Mouse (Mus musculus): ENCODE results near the gene Mrps14. TPM values are rescaled to one million over a fixed set of nuclear protein-coding genes. Genes with fewer than 3 reads are reported as not detected.

Gene Mrps14
- polyA plus RNA-seq (2016; fragmentation: Nextera tagmentation; extraction: Ambion mirVana), result 177 and 199 TPM in 2 replicates

DNA sequence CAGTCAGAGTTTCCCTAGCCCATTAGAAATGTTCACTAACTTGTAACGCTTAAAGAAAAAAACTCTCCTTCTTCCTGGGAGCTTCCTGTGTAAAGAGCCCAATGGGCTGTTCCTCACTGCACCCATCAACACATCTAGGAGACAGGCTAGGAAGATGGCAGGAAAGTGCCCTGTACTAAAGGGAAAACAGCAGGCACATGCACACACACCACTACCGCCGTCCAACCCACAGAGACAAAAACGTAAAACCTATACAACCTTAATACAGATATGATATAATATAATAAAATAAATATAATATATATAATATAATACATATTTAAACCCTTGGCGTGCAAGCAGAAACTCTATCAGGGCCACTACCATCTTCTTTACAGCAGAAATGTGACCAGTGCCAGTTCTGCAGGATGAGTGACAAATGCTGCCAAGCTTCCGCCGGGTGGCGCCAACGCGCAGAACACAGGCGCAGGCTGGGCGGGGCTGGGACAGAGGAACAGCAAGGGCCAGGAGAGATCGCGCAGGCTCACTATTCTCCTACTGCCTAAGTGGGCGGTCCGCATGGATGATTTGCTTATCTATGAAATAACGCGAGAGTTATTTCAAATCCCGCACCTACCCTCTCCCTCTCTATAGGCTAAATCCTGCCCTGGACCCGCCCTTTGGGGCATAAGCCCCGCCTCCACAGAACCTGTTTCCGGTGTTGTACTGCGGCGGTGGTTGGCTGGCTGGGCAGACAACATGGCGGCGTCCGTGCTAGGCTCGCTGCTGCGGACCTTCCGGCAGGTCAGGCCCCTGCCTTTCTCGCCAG lies at the start of gene Mrps14:
Gene Mrps14 (plus strand): TSS at position 687 of the 808 bp plus-strand sequence.
- no peak within 1 kb of the TSS for H3K27ac ChIP-seq
- H3K27me3 ChIP-seq (replicated peaks), result no peaks in the 10 kb centered on the region
- peaks cover 14% of the 10 kb centered on the region for H3K36me3 ChIP-seq
- H3K4me3 ChIP-seq, result peak within 1 kb of the TSS; percentile 77
- ATAC-seq (ENCODE audit: low FRiP score, low read depth), result peak; percentile 100
- 7% methylated on average over 31 of the region's 31 CpGs for WGBS
- peaks cover 4% of the 10 kb centered on the region for H3K4me1 ChIP-seq
- H3K9me3 ChIP-seq, result no peaks in the 10 kb centered on the region
- peak within 1 kb of the TSS; percentile 80 for H3K9ac ChIP-seq
- peak within 1 kb of the TSS; percentile 79 for H3K4me2 ChIP-seq (replicated peaks)

DNA sequence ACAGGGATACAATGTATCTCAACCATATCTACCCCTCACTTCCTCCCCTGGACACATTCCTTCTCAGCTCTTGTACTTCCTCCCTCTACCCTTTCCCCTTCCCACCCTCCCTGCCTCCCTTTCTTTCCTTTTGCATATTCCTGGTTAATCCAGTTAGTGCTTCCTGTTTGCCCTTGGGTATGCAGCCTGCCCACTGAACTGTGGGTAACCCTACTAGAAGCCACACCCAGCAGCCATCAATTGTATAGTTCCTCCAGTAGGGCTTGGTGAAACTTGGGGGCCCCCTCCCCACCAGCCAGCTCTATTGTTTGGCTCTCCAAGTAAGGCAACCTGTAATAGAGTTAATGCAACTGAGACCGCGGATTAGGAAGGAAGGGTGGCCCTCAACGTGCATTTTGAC lies 49.4 kb upstream of the Mrps14 start:
- H3K4me1 ChIP-seq, result peaks cover 4% of the 10 kb centered on the region; the same call in 1 of the 2 replicates
- no peak overlapping the region for H3K27ac ChIP-seq
- no peak overlapping the region for H3K9ac ChIP-seq
- no peaks in the 10 kb centered on the region for H3K36me3 ChIP-seq
- H3K9me3 ChIP-seq, result no peaks in the 10 kb centered on the region
- H3K4me3 ChIP-seq, result no peak overlapping the region
- H3K27me3 ChIP-seq (replicated peaks), result no peaks in the 10 kb centered on the region
- WGBS, result 81% methylated on average over 3 of the region's 3 CpGs
- no peak overlapping the region for H3K4me2 ChIP-seq (replicated peaks)
- no peak for ATAC-seq (ENCODE audit: low FRiP score, low read depth)

DNA sequence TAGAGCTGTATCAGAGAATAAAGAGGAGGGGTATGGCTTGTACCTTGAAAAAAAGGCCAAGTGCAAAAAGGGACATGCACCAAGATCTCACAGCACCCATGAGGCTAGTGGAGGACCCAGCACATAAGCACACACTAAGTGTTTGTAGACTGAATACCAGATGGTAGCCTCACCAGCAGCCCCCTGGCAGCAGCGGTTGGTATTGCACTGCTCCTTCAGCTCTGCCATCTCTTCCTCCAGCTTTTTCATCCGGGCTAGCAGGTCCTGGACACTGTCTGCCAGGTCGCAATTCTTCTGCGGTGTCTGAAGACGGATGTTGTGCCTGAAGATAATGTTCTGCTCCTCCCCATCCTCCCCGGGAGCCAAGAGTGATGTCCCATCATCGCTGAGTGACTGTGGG lies 47.7 kb upstream of the Mrps14 start:
- H3K27me3 ChIP-seq (replicated peaks), result no peaks in the 10 kb centered on the region
- WGBS, result 90% methylated on average over 7 of the region's 7 CpGs
- ATAC-seq (ENCODE audit: low FRiP score, low read depth), result no peak

DNA sequence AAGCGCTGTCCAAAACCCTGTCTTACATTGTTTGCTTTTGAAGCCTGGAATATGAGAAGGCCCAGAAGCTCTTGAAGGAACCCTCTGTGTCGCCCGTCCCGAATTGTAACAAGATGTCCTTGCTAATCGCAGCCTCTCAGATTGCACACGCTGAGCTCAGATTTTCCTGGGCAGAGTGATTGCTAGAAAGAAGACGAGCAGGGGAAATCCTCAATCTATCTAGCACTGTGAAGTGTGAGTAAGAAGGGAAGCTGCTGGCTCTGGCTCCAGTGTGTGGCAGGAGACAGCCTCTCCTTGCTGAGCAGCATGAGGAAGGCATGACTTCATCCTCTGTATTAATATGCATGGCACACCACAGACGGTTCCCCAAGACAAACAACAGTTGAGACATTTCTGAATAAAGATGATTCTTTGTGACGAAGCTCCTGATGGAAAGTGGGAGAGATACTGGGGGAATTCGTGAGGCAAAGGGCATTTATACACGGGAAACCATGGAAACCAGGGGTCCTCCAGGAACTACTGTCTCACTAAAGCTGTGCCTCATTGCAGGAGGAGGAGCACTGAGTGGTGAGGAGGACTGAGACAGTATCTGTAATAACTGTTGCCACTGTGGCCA lies 45.6 kb upstream of the Mrps14 start:
- WGBS, result 72% methylated on average over 11 of the region's 11 CpGs
- no peak overlapping the region for H3K27ac ChIP-seq

More for the DNA sequence above, 47.7 kb upstream of the Mrps14 start:
- H3K36me3 ChIP-seq, result no peaks in the 10 kb centered on the region
- no peak overlapping the region for H3K27ac ChIP-seq
- peaks cover 4% of the 10 kb centered on the region; the same call in 1 of the 2 replicates for H3K4me1 ChIP-seq
- no peak overlapping the region for H3K9ac ChIP-seq
- H3K4me2 ChIP-seq (replicated peaks), result no peak overlapping the region
- H3K4me3 ChIP-seq, result no peak overlapping the region
- no peaks in the 10 kb centered on the region for H3K9me3 ChIP-seq

DNA sequence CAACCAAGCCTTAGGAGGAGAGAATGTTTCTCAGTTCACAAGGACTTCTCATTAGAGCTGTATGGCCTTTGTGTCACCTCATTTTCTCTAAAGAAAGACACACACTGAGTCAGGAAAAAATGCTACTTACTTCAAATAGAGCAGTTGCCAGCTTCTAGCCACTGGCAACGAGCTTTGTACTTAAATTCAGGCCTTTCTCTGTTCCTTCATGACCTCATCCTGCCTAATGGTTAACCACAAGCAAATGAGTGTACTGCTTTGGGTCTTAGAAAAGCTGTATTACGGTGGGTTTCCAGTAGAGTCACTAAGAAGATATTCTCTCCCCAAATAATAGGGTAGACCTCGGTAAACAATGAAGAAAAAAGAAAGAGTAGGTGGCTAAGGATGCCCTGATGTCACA lies 44.3 kb upstream of the Mrps14 start:
- peaks cover 4% of the 10 kb centered on the region; the same call in 1 of the 2 replicates for H3K4me1 ChIP-seq
- no peaks in the 10 kb centered on the region for H3K27me3 ChIP-seq (replicated peaks)
- H3K9me3 ChIP-seq, result no peaks in the 10 kb centered on the region
- 69% methylated on average over 3 of the region's 3 CpGs for WGBS
- H3K4me2 ChIP-seq (replicated peaks), result no peak overlapping the region
- H3K9ac ChIP-seq, result no peak overlapping the region
- no peak for ATAC-seq (ENCODE audit: low FRiP score, low read depth)
- no peak overlapping the region for H3K27ac ChIP-seq
- no peaks in the 10 kb centered on the region for H3K36me3 ChIP-seq
- no peak overlapping the region for H3K4me3 ChIP-seq

More for the DNA sequence above, 45.6 kb upstream of the Mrps14 start:
- no peak overlapping the region for H3K9ac ChIP-seq
- H3K4me3 ChIP-seq, result no peak overlapping the region
- no peaks in the 10 kb centered on the region for H3K36me3 ChIP-seq
- H3K4me2 ChIP-seq (replicated peaks), result no peak overlapping the region
- no peaks in the 10 kb centered on the region for H3K27me3 ChIP-seq (replicated peaks)
- ATAC-seq (ENCODE audit: low FRiP score, low read depth), result no peak
- H3K9me3 ChIP-seq, result no peaks in the 10 kb centered on the region
- peaks cover 4% of the 10 kb centered on the region; the same call in 1 of the 2 replicates for H3K4me1 ChIP-seq

DNA sequence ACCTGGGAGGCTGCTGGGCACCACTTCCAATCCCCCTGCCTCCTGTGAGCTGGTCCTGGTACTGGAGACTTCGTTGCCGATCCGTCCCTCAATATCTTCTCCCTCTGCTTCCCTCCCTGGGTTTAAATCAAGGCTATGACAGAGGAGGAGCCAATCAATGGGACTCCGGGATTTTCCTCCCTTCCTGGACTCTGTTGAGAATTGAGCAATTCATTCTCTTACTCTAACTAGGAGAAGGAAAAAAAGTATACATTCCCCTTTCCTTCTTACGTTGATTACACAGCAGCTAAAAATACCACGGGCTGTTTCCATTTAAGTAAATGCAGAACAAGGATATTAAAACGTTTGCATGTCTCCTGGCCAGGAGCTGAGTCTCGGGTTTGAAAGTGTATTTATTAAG lies 41.5 kb upstream of the Mrps14 start, which contains the start of gene Tnn:
Gene Tnn (minus strand): TSS at position 101 of the 400 bp plus-strand sequence.
- no peak within 1 kb of the TSS for H3K4me2 ChIP-seq (replicated peaks)
- H3K27me3 ChIP-seq (replicated peaks), result no peaks in the 10 kb centered on the region
- H3K9ac ChIP-seq, result no peak within 1 kb of the TSS
- no peak for ATAC-seq (ENCODE audit: low FRiP score, low read depth)
- H3K4me3 ChIP-seq, result no peak within 1 kb of the TSS
- 78% methylated on average over 8 of the region's 8 CpGs for WGBS
- H3K27ac ChIP-seq, result no peak within 1 kb of the TSS
- H3K9me3 ChIP-seq, result no peaks in the 10 kb centered on the region
- H3K36me3 ChIP-seq, result no peaks in the 10 kb centered on the region
- peaks cover 4% of the 10 kb centered on the region; the same call in 1 of the 2 replicates for H3K4me1 ChIP-seq

DNA sequence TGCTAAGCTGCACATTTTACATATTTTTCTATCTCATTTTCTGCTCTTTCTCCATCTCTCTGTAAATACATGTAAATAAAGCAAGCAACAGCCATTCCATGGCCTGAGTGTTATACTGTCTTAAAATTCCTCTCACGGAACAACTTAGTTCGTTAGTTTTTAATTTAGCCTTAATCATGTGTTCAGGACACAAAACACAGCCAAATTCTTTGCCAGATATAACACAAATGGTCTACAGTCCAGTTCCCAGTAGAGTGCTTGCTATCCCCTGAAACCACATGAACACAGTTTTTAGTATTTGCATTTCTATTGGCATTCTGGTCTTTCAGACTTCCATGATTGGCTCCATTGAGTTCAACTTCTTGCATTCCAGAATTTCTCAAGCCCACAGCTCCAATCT lies 36.8 kb upstream of the Mrps14 start:
- Histone ChIP-seq H3K4me2 (replicated peaks) (no peak overlapping the region), H3K4me1 (no peaks in the 10 kb centered on the region), H3K36me3 (no peaks in the 10 kb centered on the region), H3K27ac (no peak overlapping the region), H3K27me3 (replicated peaks) (no peaks in the 10 kb centered on the region), H3K9ac (no peak overlapping the region), H3K4me3 (no peak overlapping the region), H3K9me3 (no peaks in the 10 kb centered on the region)
- 92% methylated on average over 2 of the region's 2 CpGs for WGBS
- ATAC-seq (ENCODE audit: low FRiP score, low read depth), result no peak

DNA sequence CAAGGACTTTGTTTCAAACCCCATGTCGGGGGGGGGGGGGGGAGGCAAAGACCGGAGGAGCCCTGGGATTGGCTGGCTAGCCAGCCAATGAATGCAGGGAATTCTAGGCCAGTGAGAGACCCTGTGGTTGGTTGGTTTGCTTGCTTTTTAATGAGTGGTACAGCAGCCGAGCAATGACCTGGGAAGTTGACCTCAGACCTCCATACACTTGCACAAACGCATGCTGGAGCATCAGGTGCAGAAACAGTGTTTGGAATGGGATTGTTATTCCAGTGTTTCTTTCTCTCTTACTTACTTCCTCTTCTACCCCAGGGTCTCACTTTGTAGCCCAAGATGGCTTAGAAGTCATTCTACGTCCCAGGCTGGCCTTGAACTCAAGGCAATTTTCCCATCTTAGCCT lies 28.4 kb upstream of the Mrps14 start:
- H3K4me3 ChIP-seq, result no peak overlapping the region
- H3K9me3 ChIP-seq, result no peaks in the 10 kb centered on the region
- no peak overlapping the region for H3K9ac ChIP-seq
- no peaks in the 10 kb centered on the region for H3K36me3 ChIP-seq
- no peak for ATAC-seq (ENCODE audit: low FRiP score, low read depth)
- no peak overlapping the region for H3K4me2 ChIP-seq (replicated peaks)
- H3K4me1 ChIP-seq, result no peaks in the 10 kb centered on the region
- WGBS, result 68% methylated on average over 3 of the region's 5 CpGs
- no peaks in the 10 kb centered on the region for H3K27me3 ChIP-seq (replicated peaks)
- H3K27ac ChIP-seq, result no peak overlapping the region

DNA sequence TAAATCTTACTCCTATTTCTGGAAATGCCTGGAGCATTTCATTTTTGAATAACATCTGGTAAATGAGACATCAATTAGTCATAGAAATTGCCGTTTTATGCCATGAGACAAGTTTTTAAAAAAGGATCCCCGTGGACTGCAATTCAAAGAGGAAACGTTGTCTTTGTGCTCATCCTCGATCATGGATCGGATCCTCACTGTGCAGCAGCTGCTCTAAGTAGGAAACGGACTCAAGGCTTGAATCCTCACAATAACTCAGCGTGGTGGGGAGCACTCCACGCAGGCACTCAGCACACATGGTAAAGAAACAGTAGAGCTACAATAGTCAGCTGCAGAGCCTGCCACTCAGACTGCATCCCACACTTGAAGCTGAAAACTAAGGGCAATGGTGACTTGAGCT lies 18.1 kb upstream of the Mrps14 start:
- WGBS, result 66% methylated on average over 8 of the region's 8 CpGs
- no peak overlapping the region for H3K4me3 ChIP-seq

DNA sequence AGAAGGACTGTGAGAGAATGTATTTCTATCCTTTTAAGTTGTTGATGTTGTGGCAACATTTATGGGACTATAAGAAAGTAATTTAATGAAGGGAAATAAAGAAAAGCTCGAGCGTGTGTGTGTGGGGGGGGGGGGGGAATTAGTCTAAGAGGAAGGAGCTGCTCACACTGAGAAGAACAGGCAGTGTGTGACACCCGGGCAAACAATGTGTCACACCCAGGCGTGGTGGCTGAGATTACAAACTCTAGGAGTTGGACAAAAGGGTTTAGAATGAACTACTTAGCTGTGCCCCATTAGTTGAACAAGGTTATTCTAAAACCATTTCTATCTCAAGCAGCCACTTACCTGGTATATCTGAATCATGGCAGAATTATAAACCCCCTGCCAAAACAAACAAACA lies 13.8 kb upstream of the Mrps14 start:
- no peak overlapping the region for H3K4me3 ChIP-seq
- WGBS, result 74% methylated on average over 4 of the region's 4 CpGs
- ATAC-seq (ENCODE audit: low FRiP score, low read depth), result no peak
- no peak overlapping the region for H3K9ac ChIP-seq
- no peaks in the 10 kb centered on the region for H3K36me3 ChIP-seq
- no peaks in the 10 kb centered on the region for H3K9me3 ChIP-seq
- no peak overlapping the region for H3K4me2 ChIP-seq (replicated peaks)
- H3K27me3 ChIP-seq (replicated peaks), result no peaks in the 10 kb centered on the region
- peaks cover 6% of the 10 kb centered on the region; the same call in 1 of the 2 replicates for H3K4me1 ChIP-seq
- H3K27ac ChIP-seq, result no peak overlapping the region

More for the DNA sequence above, 18.1 kb upstream of the Mrps14 start:
- Histone ChIP-seq H3K9ac (no peak overlapping the region), H3K36me3 (no peaks in the 10 kb centered on the region), H3K27me3 (replicated peaks) (no peaks in the 10 kb centered on the region), H3K9me3 (no peaks in the 10 kb centered on the region), H3K4me1 (no peaks in the 10 kb centered on the region), H3K27ac (no peak overlapping the region), H3K4me2 (replicated peaks) (no peak overlapping the region)
- ATAC-seq (ENCODE audit: low FRiP score, low read depth), result no peak

DNA sequence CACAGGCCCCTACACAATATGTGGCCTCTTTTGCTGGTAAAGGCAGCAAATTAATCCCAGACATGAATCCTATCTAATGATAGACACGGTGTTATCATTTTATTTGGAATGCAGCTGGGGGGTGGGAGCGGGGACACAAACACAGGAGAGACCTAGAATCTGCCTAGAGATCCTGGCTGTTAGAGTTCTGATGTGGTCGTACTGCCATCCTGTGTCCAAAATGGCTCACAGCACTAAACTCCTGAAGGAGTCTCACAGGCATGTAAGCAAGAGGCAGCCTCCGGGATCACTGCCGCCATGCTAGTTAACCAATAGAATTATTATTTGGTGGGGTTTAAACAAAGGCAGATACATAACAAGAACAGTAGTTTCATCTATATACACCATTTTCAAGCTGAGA lies 10.5 kb upstream of the Mrps14 start:
- ATAC-seq (ENCODE audit: low FRiP score, low read depth), result peak; percentile 89
- H3K4me2 ChIP-seq (replicated peaks), result no peak overlapping the region

DNA sequence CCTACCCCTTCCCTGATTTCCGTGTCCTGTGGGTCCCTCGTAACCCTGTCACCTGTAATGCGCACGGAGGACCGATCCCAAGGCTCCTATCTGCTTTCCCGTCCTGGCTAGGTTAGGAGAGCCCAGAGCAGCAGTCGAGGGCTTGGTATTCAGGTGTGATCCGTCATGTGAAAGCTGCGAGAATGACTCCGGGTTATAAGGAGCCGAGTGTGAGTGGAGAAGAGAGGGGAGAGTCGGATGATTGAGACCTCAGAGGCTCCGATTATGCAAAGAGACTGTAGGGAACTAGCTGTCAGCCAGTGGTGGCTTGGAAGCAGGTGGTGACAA lies 285 bp downstream of the Mrps14 start:
- H3K4me2 ChIP-seq (replicated peaks), result peak overlapping the region; percentile 79
- no peaks in the 10 kb centered on the region for H3K9me3 ChIP-seq
- H3K9ac ChIP-seq, result peak overlapping the region; percentile 80
- no peaks in the 10 kb centered on the region for H3K27me3 ChIP-seq (replicated peaks)
- peaks cover 18% of the 10 kb centered on the region for H3K36me3 ChIP-seq
- H3K4me3 ChIP-seq, result peak overlapping the region; percentile 77
- WGBS, result under 1% methylated on average over 13 of the region's 13 CpGs
- H3K4me1 ChIP-seq, result peaks cover 4% of the 10 kb centered on the region
- H3K27ac ChIP-seq, result no peak overlapping the region
- peak; percentile 62 for ATAC-seq (ENCODE audit: low FRiP score, low read depth)

More for the DNA sequence above, 10.5 kb upstream of the Mrps14 start:
- peaks cover 6% of the 10 kb centered on the region; the same call in 1 of the 2 replicates for H3K4me1 ChIP-seq
- 18% methylated on average over 5 of the region's 5 CpGs for WGBS
- no peak overlapping the region for H3K9ac ChIP-seq
- H3K27ac ChIP-seq, result no peak overlapping the region
- H3K9me3 ChIP-seq, result no peaks in the 10 kb centered on the region
- H3K36me3 ChIP-seq, result no peaks in the 10 kb centered on the region
- H3K27me3 ChIP-seq (replicated peaks), result no peaks in the 10 kb centered on the region
- H3K4me3 ChIP-seq, result no peak overlapping the region

All from neural tube, embryonic 12.5 days (tissue).